Mouse (Mus musculus): ENCODE results near the gene Clic4.
A peak's percentile ranks its signal among the peaks of the same experiment; 100 is the strongest.

DNA sequence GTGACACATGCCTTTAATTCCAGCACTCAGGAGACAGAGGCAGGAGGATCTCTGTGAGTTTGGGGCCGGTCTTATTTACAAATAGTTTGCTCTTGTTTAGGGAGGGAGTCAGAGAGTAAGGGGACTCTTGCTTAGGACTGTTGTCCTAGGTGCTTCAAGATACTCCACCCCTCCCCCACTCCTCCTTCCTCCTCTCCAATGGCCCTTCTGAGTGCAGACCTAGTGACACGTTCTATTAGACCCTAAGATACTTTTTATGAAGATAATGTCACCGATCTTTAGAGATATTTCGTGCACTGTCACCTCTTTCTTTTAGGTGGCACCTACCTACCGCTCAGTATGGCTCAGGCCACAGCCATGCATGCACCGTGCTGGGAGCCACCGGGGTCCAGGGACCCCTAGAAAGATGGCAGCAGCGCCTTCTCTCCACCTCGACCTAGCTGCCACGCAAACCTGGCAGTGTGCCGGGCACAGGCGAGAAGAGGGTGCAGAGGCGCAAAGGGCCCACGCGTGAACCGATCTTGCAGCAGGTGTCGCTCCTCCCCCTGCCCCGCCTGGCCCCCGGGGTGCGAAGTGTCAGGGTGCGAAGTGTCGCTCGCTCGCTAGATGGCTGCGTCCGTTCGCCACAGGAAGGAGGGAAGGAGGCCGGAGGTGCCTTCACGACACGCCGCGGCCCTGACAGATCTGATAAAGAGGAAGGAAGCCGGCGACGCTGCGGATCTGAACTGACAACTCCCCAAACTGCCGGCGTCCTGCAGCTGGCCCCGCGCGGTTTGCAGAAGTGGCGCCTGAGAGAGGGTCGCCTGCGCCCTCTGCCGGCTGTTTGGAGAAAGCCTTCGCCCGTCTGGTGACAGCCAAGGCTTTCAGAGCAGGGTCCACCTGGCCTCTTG is 66.7 kb downstream of the Clic4 start:
- TF ChIP-seq CTCF (IDR thresholded peaks at IDR 0.05; ENCODE audit: borderline replicate concordance, extremely low read depth, insufficient read depth, insufficient read length) (peak; percentile 95), POLR2A (IDR thresholded peaks at IDR 0.05; ENCODE audit: borderline replicate concordance, extremely low read depth, insufficient read depth, insufficient read length, poor library complexity, severe bottlenecking) (no peak)

Measured in brain, embryonic 14.5 days (tissue).